Mouse (Mus musculus): ENCODE results near the gene Clybl. TPM values are rescaled to one million over a fixed set of nuclear protein-coding genes. Genes with fewer than 3 reads are reported as not detected.
A peak's percentile ranks its signal among the peaks of the same experiment; 100 is the strongest.

Gene Clybl
- polyA plus RNA-seq, 1 experiment from 2014 or later, result 30.6 TPM

GRCm38 (mm10) chr14:122341591-122342360, 160.3 kb downstream of the Clybl start:
- ATAC-seq (ENCODE audit: low FRiP score), result no peak
- 60% methylated on average over 6 of the region's 6 CpGs for WGBS
- no peak overlapping the region for H3K9ac ChIP-seq (ENCODE audit: low read depth, low read length)
- H3K27ac ChIP-seq (ENCODE audit: low read depth, low read length), result no peak overlapping the region
- no peak for DNase-seq (ENCODE audit: low spot score)
- H3K36me3 ChIP-seq (ENCODE audit: control insufficient read depth, insufficient read depth, low read length), result no peaks in the 10 kb centered on the region
- H3K9me3 ChIP-seq (ENCODE audit: control insufficient read depth, low read length), result no peaks in the 10 kb centered on the region
- no peaks in the 10 kb centered on the region for H3K27me3 ChIP-seq (ENCODE audit: control insufficient read depth, insufficient read depth, low read length)
- H3K4me3 ChIP-seq (ENCODE audit: low read depth, low read length), result no peak overlapping the region
- H3K4me1 ChIP-seq (replicated peaks; ENCODE audit: control insufficient read depth, insufficient read depth, low read length), result no peaks in the 10 kb centered on the region
- H3K4me2 ChIP-seq (replicated peaks; ENCODE audit: low read depth, low read length), result no peak overlapping the region

DNA sequence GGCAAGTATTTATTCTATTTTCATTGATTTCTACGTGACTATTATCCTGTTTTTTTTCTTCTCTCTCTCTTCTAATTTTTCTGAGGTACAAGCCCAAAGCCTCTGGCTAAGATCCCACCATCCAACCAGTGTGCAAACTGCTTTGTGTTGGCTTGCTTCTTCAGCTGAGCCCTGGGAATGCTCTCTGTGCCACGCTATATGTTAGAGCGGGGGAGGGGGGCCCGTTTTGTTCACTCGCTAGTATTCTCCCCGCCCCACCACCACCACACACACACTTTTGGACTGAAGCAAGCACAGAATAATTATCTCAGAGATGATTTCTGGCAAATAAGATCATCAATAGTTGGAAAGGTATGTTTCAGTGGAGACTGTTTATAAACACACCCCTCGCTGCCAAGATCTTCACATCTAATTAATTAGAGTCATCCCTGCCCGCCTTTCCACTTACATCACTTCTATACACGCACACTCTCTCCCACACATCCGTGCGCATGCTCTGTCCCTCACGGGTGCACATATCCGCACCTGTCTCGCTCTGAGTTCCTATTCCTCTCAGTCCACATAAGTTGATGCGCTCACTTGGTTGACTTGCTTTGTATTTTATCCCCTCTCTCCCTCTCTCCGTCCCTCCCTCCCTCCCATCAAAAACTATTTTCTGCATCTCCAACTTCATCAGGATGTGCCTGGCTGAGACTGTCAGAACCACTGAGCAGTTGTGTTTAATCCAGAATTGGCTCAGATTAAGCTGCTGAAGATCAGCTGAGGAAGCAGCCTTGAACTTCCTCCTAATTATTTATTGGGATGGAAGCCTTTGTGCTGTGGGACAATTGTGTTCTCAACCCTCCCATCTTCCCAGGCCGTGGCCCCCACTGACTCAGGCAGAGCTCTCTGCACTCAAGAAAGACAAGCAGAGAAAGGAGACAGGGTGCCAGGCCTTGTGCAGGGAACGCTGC, 163.0 kb downstream of the Clybl start:
- DNase-seq (ENCODE audit: low spot score) (peak; percentile 22), ATAC-seq (ENCODE audit: low FRiP score) (no peak)
- Histone ChIP-seq H3K4me1 (replicated peaks; ENCODE audit: control insufficient read depth, insufficient read depth, low read length) (no peaks in the 10 kb centered on the region), H3K27me3 (ENCODE audit: control insufficient read depth, insufficient read depth, low read length) (no peaks in the 10 kb centered on the region), H3K27ac (ENCODE audit: low read depth, low read length) (no peak overlapping the region), H3K9ac (ENCODE audit: low read depth, low read length) (no peak overlapping the region), H3K9me3 (ENCODE audit: control insufficient read depth, low read length) (no peaks in the 10 kb centered on the region), H3K4me2 (replicated peaks; ENCODE audit: low read depth, low read length) (no peak overlapping the region), H3K4me3 (ENCODE audit: low read depth, low read length) (no peak overlapping the region), H3K36me3 (ENCODE audit: control insufficient read depth, insufficient read depth, low read length) (no peaks in the 10 kb centered on the region)
- 71% methylated on average over 18 of the region's 18 CpGs for WGBS

GRCm38 (mm10) chr14:122348069-122348468, 166.6 kb downstream of the Clybl start:
- H3K9me3 ChIP-seq (ENCODE audit: control insufficient read depth, low read length), result no peaks in the 10 kb centered on the region
- H3K36me3 ChIP-seq (ENCODE audit: control insufficient read depth, insufficient read depth, low read length), result no peaks in the 10 kb centered on the region
- H3K27ac ChIP-seq (ENCODE audit: low read depth, low read length), result no peak overlapping the region
- no peak overlapping the region for H3K9ac ChIP-seq (ENCODE audit: low read depth, low read length)
- H3K4me3 ChIP-seq (ENCODE audit: low read depth, low read length), result no peak overlapping the region
- H3K27me3 ChIP-seq (ENCODE audit: control insufficient read depth, insufficient read depth, low read length), result no peaks in the 10 kb centered on the region
- 86% methylated on average over 7 of the region's 7 CpGs for WGBS
- H3K4me1 ChIP-seq (replicated peaks; ENCODE audit: control insufficient read depth, insufficient read depth, low read length), result no peaks in the 10 kb centered on the region
- no peak overlapping the region for H3K4me2 ChIP-seq (replicated peaks; ENCODE audit: low read depth, low read length)
- ATAC-seq (ENCODE audit: low FRiP score) (0 out of 2 replicates have a peak, but pooled peaks have one; percentile 30), DNase-seq (ENCODE audit: low spot score) (no peak)

- Histone ChIP-seq H3K9me3 (ENCODE audit: control insufficient read depth, low read length) (no peaks in the 10 kb centered on the region), H3K36me3 (ENCODE audit: control insufficient read depth, insufficient read depth, low read length) (no peaks in the 10 kb centered on the region), H3K4me2 (replicated peaks; ENCODE audit: low read depth, low read length) (no peak overlapping the region), H3K4me3 (ENCODE audit: low read depth, low read length) (no peak overlapping the region), H3K27ac (ENCODE audit: low read depth, low read length) (no peak overlapping the region), H3K4me1 (replicated peaks; ENCODE audit: control insufficient read depth, insufficient read depth, low read length) (no peaks in the 10 kb centered on the region), H3K27me3 (ENCODE audit: control insufficient read depth, insufficient read depth, low read length) (no peaks in the 10 kb centered on the region), H3K9ac (ENCODE audit: low read depth, low read length) (no peak overlapping the region)
- WGBS, result 93% methylated on average over 5 of the region's 5 CpGs
- DNase-seq (ENCODE audit: low spot score) (no peak), ATAC-seq (ENCODE audit: low FRiP score) (no peak)
Measured at GRCm38 (mm10) chr14:122349326-122349725, 167.8 kb downstream of the Clybl start.

DNA sequence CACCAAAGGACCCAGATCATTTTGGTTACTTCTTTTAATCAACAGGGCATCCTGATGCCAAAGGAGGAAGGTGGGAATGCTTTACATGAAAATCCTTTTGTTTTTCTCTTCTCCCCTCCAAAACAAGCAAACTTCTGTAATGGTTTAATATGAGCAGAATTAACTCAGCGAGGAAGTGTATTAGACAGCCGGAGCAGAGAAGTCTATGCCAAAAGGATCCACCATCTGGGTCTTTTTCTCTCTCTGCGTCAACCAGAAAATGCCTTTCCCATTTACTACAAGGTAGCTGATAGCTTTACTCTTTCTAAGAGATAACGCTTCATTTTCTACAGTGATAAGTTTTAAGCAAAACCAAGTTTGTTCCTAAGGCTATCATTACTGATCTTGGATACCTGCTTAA, 168.3 kb downstream of the Clybl start:
- no peak overlapping the region for H3K4me3 ChIP-seq (ENCODE audit: low read depth, low read length)
- no peak overlapping the region for H3K9ac ChIP-seq (ENCODE audit: low read depth, low read length)
- ATAC-seq (ENCODE audit: low FRiP score), result no peak
- no peak for DNase-seq (ENCODE audit: low spot score)
- WGBS, result 90% methylated on average over 4 of the region's 4 CpGs
- no peak overlapping the region for H3K27ac ChIP-seq (ENCODE audit: low read depth, low read length)
- no peaks in the 10 kb centered on the region for H3K4me1 ChIP-seq (replicated peaks; ENCODE audit: control insufficient read depth, insufficient read depth, low read length)
- H3K27me3 ChIP-seq (ENCODE audit: control insufficient read depth, insufficient read depth, low read length), result no peaks in the 10 kb centered on the region
- H3K36me3 ChIP-seq (ENCODE audit: control insufficient read depth, insufficient read depth, low read length), result no peaks in the 10 kb centered on the region
- H3K4me2 ChIP-seq (replicated peaks; ENCODE audit: low read depth, low read length), result no peak overlapping the region
- no peaks in the 10 kb centered on the region for H3K9me3 ChIP-seq (ENCODE audit: control insufficient read depth, low read length)

- Histone ChIP-seq H3K36me3 (ENCODE audit: control insufficient read depth, insufficient read depth, low read length) (no peaks in the 10 kb centered on the region), H3K27ac (ENCODE audit: low read depth, low read length) (no peak overlapping the region), H3K9me3 (ENCODE audit: control insufficient read depth, low read length) (no peaks in the 10 kb centered on the region), H3K9ac (ENCODE audit: low read depth, low read length) (no peak overlapping the region), H3K4me2 (replicated peaks; ENCODE audit: low read depth, low read length) (no peak overlapping the region), H3K4me3 (ENCODE audit: low read depth, low read length) (no peak overlapping the region), H3K4me1 (replicated peaks; ENCODE audit: control insufficient read depth, insufficient read depth, low read length) (no peaks in the 10 kb centered on the region), H3K27me3 (ENCODE audit: control insufficient read depth, insufficient read depth, low read length) (no peaks in the 10 kb centered on the region)
- 88% methylated on average over 8 of the region's 8 CpGs for WGBS
- no peak for ATAC-seq (ENCODE audit: low FRiP score)
- DNase-seq (ENCODE audit: low spot score), result no peak
Measured at GRCm38 (mm10) chr14:122350766-122351165, 169.3 kb downstream of the Clybl start.

- no peak overlapping the region for H3K27ac ChIP-seq (ENCODE audit: low read depth, low read length)
- H3K4me1 ChIP-seq (replicated peaks; ENCODE audit: control insufficient read depth, insufficient read depth, low read length), result no peaks in the 10 kb centered on the region
- no peaks in the 10 kb centered on the region for H3K36me3 ChIP-seq (ENCODE audit: control insufficient read depth, insufficient read depth, low read length)
- WGBS, result 85% methylated on average over 4 of the region's 4 CpGs
- no peaks in the 10 kb centered on the region for H3K9me3 ChIP-seq (ENCODE audit: control insufficient read depth, low read length)
- no peak overlapping the region for H3K4me3 ChIP-seq (ENCODE audit: low read depth, low read length)
- no peak overlapping the region for H3K4me2 ChIP-seq (replicated peaks; ENCODE audit: low read depth, low read length)
- H3K27me3 ChIP-seq (ENCODE audit: control insufficient read depth, insufficient read depth, low read length), result no peaks in the 10 kb centered on the region
- no peak for DNase-seq (ENCODE audit: low spot score)
- ATAC-seq (ENCODE audit: low FRiP score), result no peak
- H3K9ac ChIP-seq (ENCODE audit: low read depth, low read length), result no peak overlapping the region
Measured at GRCm38 (mm10) chr14:122357316-122357715, 175.8 kb downstream of the Clybl start.

DNA sequence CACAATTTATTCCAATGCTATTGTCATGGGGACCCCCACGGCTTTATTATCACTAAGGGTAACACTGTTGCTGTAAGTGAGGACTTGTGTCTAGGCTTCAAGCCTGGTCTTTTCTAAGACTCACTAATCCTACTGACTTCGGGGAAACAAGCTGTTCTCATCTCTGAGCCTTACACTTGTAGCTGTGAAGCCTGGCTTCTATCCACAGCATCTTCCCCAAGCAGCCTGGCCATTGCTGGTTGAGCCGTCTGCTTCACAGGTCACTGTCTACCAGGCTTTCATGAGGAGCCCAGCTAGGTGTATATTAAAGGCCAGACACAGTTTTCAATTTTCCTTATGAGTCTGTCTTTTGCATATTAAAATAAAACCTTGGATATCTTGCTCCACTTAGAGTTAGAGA, 177.1 kb downstream of the Clybl start:
- DNase-seq (ENCODE audit: low spot score) (no peak), ATAC-seq (ENCODE audit: low FRiP score) (no peak)
- no peak overlapping the region for H3K4me2 ChIP-seq (replicated peaks; ENCODE audit: low read depth, low read length)
- H3K4me1 ChIP-seq (replicated peaks; ENCODE audit: control insufficient read depth, insufficient read depth, low read length), result no peaks in the 10 kb centered on the region
- H3K36me3 ChIP-seq (ENCODE audit: control insufficient read depth, insufficient read depth, low read length), result no peaks in the 10 kb centered on the region
- H3K9ac ChIP-seq (ENCODE audit: low read depth, low read length), result no peak overlapping the region
- H3K9me3 ChIP-seq (ENCODE audit: control insufficient read depth, low read length), result no peaks in the 10 kb centered on the region
- no peaks in the 10 kb centered on the region for H3K27me3 ChIP-seq (ENCODE audit: control insufficient read depth, insufficient read depth, low read length)
- no peak overlapping the region for H3K27ac ChIP-seq (ENCODE audit: low read depth, low read length)
- 86% methylated on average over 3 of the region's 3 CpGs for WGBS
- no peak overlapping the region for H3K4me3 ChIP-seq (ENCODE audit: low read depth, low read length)
